Mouse (Mus musculus): ENCODE measurements around the gene Fam207a. TPM values are rescaled to one million over a fixed set of nuclear protein-coding genes. Genes with fewer than 3 reads are reported as not detected.

The Fam207a gene
- total and polyA plus RNA-seq, 3 experiments: 70.6 to 74.0 TPM; not detected in 1

- Histone ChIP-seq H3K9me3 (replicated peaks; ENCODE audit: insufficient read depth, low read length) (no peaks in the 10 kb centered on the region), H3K4me3 (ENCODE audit: control insufficient read depth in 1 of 2, insufficient read depth in 1 of 2, low read depth in 2 of 2, low read length in 2 of 2) (no peak overlapping the region), H3K27ac (ENCODE audit: control insufficient read depth, low read depth, low read length) (no peak overlapping the region), H3K27me3 (ENCODE audit: control insufficient read depth in 1 of 2, insufficient read depth in 2 of 2, low read length in 2 of 2) (no peaks in the 10 kb centered on the region), H3K79me2 (ENCODE audit: control insufficient read depth, insufficient read depth, low read length, poor library complexity) (no peaks in the 10 kb centered on the region), H3K36me3 (ENCODE audit: control insufficient read depth in 1 of 2, insufficient read depth in 2 of 2, low read length in 2 of 2) (peaks cover 4 to 6% of the 10 kb centered on the region in 2 experiments), H3K9ac (ENCODE audit: control insufficient read depth, low read depth, low read length, poor library complexity, severe bottlenecking) (no peak overlapping the region), H3K4me1 (ENCODE audit: control insufficient read depth in 1 of 2, insufficient read depth in 2 of 2, low read length in 2 of 2) (peaks cover 2 to 9% of the 10 kb centered on the region in 2 experiments; a peak in 2 of 4 replicates)
- DNase-seq (ENCODE audit: low read depth, low spot score): no peak
- TF ChIP-seq POLR2AphosphoS5 (IDR thresholded peaks at IDR 0.05; ENCODE audit: borderline replicate concordance, low read depth, low read length) (no peak), CTCF (IDR thresholded peaks at IDR 0.05 in 2 of 3, conservative IDR thresholded peaks at IDR 0.05 in 1 of 3; ENCODE audit: control insufficient read depth in 1 of 3, insufficient read depth in 1 of 3, low read depth in 2 of 3, low read length in 3 of 3, poor library complexity in 1 of 3, severe bottlenecking in 1 of 3) (no peak), MAFK (IDR thresholded peaks at IDR 0.05; ENCODE audit: borderline replicate concordance, low read depth, low read length) (no peak), POLR2A (IDR thresholded peaks at IDR 0.05; ENCODE audit: control insufficient read depth in 1 of 2, insufficient read depth in 1 of 2, low read depth in 1 of 2, low read length in 2 of 2, poor library complexity in 1 of 2) (no peak), ELF1 (IDR thresholded peaks at IDR 0.05; ENCODE audit: low read depth, low read length) (no peak), CHD2 (IDR thresholded peaks at IDR 0.05; ENCODE audit: low read length) (no peak), KAT2A (conservative IDR thresholded peaks at IDR 0.05; ENCODE audit: low read depth, low read length) (no peak), JUND (IDR thresholded peaks at IDR 0.05; ENCODE audit: low read depth, low read length) (no peak), UBTF (IDR thresholded peaks at IDR 0.05; ENCODE audit: borderline replicate concordance, insufficient read depth, low read depth, low read length) (no peak), TBP (IDR thresholded peaks at IDR 0.05; ENCODE audit: low read depth, low read length) (no peak), ETS1 (IDR thresholded peaks at IDR 0.05; ENCODE audit: low read depth, low read length) (no peak)
These were observed 35.3 kb upstream of the Fam207a start for GRCm38 (mm10) chr10:77550874-77551273.

- TF ChIP-seq EP300 (IDR thresholded peaks at IDR 0.05; ENCODE audit: low read depth in 1 of 2, low read length in 2 of 2): no peak
- TF ChIP-seq POLR2AphosphoS2 (IDR thresholded peaks at IDR 0.05; ENCODE audit: low read length): no peak
- TF ChIP-seq JUND (IDR thresholded peaks at IDR 0.05; ENCODE audit: low read depth, low read length): no peak
- TF ChIP-seq MYB (IDR thresholded peaks at IDR 0.05; ENCODE audit: low read depth, low read length): no peak
- no peak for TF ChIP-seq HCFC1 (IDR thresholded peaks at IDR 0.05; ENCODE audit: low read depth, low read length)
- no peak for TF ChIP-seq MXI1 (IDR thresholded peaks at IDR 0.05; ENCODE audit: low read depth, low read length)
- TF ChIP-seq E2F4 (IDR thresholded peaks at IDR 0.05; ENCODE audit: borderline replicate concordance, low read depth, low read length): no peak
- no peak for TF ChIP-seq USF2 (IDR thresholded peaks at IDR 0.05; ENCODE audit: borderline replicate concordance in 1 of 2, insufficient read depth in 1 of 2, low read depth in 1 of 2, low read length in 2 of 2)
- no peak for TF ChIP-seq ZC3H11A (IDR thresholded peaks at IDR 0.05; ENCODE audit: low read depth, low read length)
- no peak for TF ChIP-seq ZKSCAN1 (IDR thresholded peaks at IDR 0.05; ENCODE audit: low read depth, low read length)
- TF ChIP-seq SMC3 (IDR thresholded peaks at IDR 0.05; ENCODE audit: low read depth, low read length): no peak
- no peak for TF ChIP-seq MAZ (IDR thresholded peaks at IDR 0.05; ENCODE audit: low read depth, low read length)
- TF ChIP-seq KAT2A (conservative IDR thresholded peaks at IDR 0.05; ENCODE audit: low read depth, low read length): no peak
- no peak for TF ChIP-seq TCF12 (IDR thresholded peaks at IDR 0.05; ENCODE audit: low read depth, low read length)
- H3K27me3 ChIP-seq (ENCODE audit: control insufficient read depth in 1 of 2, insufficient read depth in 2 of 2, low read length in 2 of 2): no peaks in the 10 kb centered on the region
- no peak overlapping the region for H3K27ac ChIP-seq (ENCODE audit: control insufficient read depth, low read depth, low read length)
- H3K4me3 ChIP-seq (ENCODE audit: control insufficient read depth in 1 of 2, insufficient read depth in 1 of 2, low read depth in 2 of 2, low read length in 2 of 2): no peak overlapping the region
- peaks cover 2 to 4% of the 10 kb centered on the region in 2 experiments; a peak in 2 of 4 replicates for H3K4me1 ChIP-seq (ENCODE audit: control insufficient read depth in 1 of 2, insufficient read depth in 2 of 2, low read length in 2 of 2)
- no peaks in the 10 kb centered on the region for H3K79me2 ChIP-seq (ENCODE audit: control insufficient read depth, insufficient read depth, low read length, poor library complexity)
- DNase-seq (ENCODE audit: low read depth, low spot score): no peak
- H3K9ac ChIP-seq (ENCODE audit: control insufficient read depth, low read depth, low read length, poor library complexity, severe bottlenecking): no peak overlapping the region
- H3K36me3 ChIP-seq (ENCODE audit: control insufficient read depth in 1 of 2, insufficient read depth in 2 of 2, low read length in 2 of 2): peaks cover 0 to 6% of the 10 kb centered on the region in 2 experiments; a peak in 3 of 4 replicates
- no peaks in the 10 kb centered on the region for H3K9me3 ChIP-seq (replicated peaks; ENCODE audit: insufficient read depth, low read length)
These were observed 33.0 kb upstream of the Fam207a start for GRCm38 (mm10) chr10:77548576-77548975.

All from MEL (cell line).